Mouse (Mus musculus): ENCODE data around the gene Ccdc163.

Ccdc163 gene

GRCm38 (mm10) chr4:116794273-116794672 is 86.0 kb downstream of the Ccdc163 start:
- TF ChIP-seq POU5F1 (IDR thresholded peaks at IDR 0.05; ENCODE audit: borderline replicate concordance, low read length): no peak
- 0 out of 2 replicates have a peak, but pooled peaks have one; percentile 10 for TF ChIP-seq CTCF (conservative IDR thresholded peaks at IDR 0.05; ENCODE audit: low read length)
- H3K9me3 ChIP-seq (ENCODE audit: low read length): no peaks in the 10 kb centered on the region
- peaks cover 44% of the 10 kb centered on the region for H3K36me3 ChIP-seq (ENCODE audit: insufficient read depth, low read length)
- H3K4me1 ChIP-seq (replicated peaks; ENCODE audit: low read depth, low read length): peaks cover 5% of the 10 kb centered on the region
- H3K27me3 ChIP-seq (ENCODE audit: insufficient read depth, low read length): no peaks in the 10 kb centered on the region
- no peak overlapping the region for H3K4me3 ChIP-seq (replicated peaks; ENCODE audit: low read length)

GRCm38 (mm10) chr4:116796442-116797110 is 88.3 kb downstream of the Ccdc163 start:
- Histone ChIP-seq H3K4me3 (replicated peaks; ENCODE audit: low read length) (no peak overlapping the region), H3K9me3 (ENCODE audit: low read length) (no peaks in the 10 kb centered on the region), H3K4me1 (replicated peaks; ENCODE audit: low read depth, low read length) (peaks cover 13% of the 10 kb centered on the region), H3K27me3 (ENCODE audit: insufficient read depth, low read length) (no peaks in the 10 kb centered on the region), H3K36me3 (ENCODE audit: insufficient read depth, low read length) (peaks cover 54% of the 10 kb centered on the region)
- no peak for TF ChIP-seq NANOG (IDR thresholded peaks at IDR 0.05; ENCODE audit: borderline replicate concordance, low read length)
- TF ChIP-seq POU5F1 (IDR thresholded peaks at IDR 0.05; ENCODE audit: borderline replicate concordance, low read length): no peak
- TF ChIP-seq CTCF (conservative IDR thresholded peaks at IDR 0.05; ENCODE audit: low read length): no peak

DNA sequence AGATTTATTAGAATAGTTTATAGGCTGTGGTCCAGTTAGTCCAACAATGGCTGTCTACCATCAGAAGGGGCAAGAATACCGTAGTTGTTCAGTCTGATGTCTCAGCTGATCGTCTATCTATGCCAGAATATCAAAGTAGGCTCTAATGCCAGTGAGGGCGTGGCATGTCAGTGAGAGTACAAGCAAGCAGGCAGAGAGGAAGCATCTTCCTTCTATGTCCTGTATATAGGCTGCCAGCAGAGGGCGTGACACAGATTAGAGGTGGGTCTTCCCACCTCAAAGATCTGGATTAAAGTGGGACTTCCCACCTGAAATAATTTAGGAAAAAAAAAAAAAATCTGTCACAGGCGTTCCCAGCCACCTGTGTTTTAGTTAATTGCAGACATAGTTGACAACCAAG is 91.6 kb downstream of the Ccdc163 start:
- Histone ChIP-seq H3K9me3 (ENCODE audit: low read length) (no peaks in the 10 kb centered on the region), H3K4me3 (replicated peaks; ENCODE audit: low read length) (no peak overlapping the region), H3K27me3 (ENCODE audit: insufficient read depth, low read length) (no peaks in the 10 kb centered on the region), H3K36me3 (ENCODE audit: insufficient read depth, low read length) (peaks cover 64% of the 10 kb centered on the region), H3K4me1 (replicated peaks; ENCODE audit: low read depth, low read length) (peaks cover 34% of the 10 kb centered on the region)
- TF ChIP-seq NANOG (IDR thresholded peaks at IDR 0.05; ENCODE audit: borderline replicate concordance, low read length): no peak
- TF ChIP-seq CTCF (conservative IDR thresholded peaks at IDR 0.05; ENCODE audit: low read length): peak; percentile 51
